Mouse (Mus musculus): Measurements from ENCODE around the gene Tshr.
A peak's percentile ranks its signal among the peaks of the same experiment; 100 is the strongest.
"Not testable (repeated sequence)": the region's sequence is repeated elsewhere in the genome, so short reads cannot be mapped to it uniquely, and the experiment has no call there.

Gene Tshr

DNA sequence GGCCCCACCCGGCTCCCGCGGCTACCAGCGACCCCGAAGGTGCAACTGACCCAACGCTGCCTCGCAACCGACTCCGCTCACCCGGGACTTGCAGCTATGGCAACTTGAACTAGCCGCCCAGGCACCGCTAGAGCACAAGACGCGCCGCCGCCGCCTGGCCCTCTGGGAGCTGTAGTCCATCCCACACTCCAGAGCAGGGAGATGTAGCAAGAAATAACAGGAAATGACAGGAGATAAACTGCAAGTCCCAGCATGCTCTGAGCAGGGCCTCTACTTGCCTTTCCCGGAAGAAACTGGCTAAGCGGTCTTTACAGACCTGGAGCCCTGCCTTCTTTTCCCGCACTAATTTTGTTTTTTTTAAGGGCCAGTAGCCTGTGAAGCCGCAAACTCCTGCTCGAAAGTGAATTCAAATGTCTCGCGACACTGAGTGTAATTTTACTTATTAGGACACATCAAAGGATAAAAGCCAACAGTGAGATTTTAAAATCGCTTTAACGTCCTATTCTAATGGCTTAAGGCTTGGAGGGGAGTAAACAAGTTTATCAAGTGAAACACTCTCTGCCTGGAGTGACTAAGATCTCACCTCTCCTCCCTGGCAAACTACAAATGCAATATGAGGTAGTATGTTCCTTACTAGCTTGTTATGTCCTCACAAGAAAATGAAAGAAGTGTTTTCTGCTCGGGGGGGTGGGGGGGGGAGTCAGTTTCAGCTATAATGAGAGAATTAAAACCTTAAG, at the start of gene Tshr, which contains the start of gene Cep128:
Gene Tshr (plus strand): TSS at position 283 of the 737 bp plus-strand sequence.
Gene Cep128 (minus strand): TSS at position 129 of the 737 bp plus-strand sequence.
- peak; percentile 99 for DNase-seq

DNA sequence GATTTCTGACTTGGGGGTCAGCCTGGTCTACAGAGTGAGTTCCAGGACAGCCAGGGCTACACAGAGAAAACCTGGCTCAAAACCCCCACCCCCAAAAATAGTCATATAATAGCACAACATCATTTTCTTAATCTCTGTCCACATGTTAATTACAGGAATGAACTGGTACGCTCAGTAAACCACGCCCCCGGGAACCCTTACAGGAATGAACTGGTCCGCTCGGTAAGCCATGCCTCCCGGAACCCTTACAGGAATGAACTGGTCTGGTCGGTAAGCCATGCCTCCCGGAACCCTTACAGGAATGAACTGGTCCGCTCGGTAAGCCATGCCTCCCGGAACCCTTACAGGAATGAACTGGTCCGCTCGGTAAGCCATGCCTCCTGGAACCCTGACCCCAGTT, 45.7 kb upstream of the Tshr start:
- DNase-seq, result not testable (repeated sequence)

- no peak for DNase-seq
These were observed 30.6 kb upstream of the Tshr start for GRCm38 (mm10) chr12:91353783-91354182.

DNA sequence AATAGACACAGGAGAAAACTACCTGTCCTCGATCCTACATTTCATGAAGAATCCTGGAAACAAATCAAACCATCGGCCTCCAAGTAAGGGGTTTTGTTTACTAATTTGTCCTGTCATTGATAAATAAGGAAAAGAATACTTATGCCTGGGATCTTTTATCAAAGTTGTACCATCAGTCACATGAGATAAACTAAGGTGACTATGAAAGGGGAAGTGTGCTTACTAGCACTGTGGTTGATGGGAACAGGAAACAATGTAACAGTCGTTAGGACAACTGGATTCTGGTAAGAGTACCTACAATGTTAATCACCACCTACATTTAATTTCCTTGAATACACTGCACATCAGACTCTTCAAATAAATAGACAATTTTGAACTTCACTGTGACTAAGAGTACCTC, 15.2 kb upstream of the Tshr start:
- DNase-seq, result no peak

DNA sequence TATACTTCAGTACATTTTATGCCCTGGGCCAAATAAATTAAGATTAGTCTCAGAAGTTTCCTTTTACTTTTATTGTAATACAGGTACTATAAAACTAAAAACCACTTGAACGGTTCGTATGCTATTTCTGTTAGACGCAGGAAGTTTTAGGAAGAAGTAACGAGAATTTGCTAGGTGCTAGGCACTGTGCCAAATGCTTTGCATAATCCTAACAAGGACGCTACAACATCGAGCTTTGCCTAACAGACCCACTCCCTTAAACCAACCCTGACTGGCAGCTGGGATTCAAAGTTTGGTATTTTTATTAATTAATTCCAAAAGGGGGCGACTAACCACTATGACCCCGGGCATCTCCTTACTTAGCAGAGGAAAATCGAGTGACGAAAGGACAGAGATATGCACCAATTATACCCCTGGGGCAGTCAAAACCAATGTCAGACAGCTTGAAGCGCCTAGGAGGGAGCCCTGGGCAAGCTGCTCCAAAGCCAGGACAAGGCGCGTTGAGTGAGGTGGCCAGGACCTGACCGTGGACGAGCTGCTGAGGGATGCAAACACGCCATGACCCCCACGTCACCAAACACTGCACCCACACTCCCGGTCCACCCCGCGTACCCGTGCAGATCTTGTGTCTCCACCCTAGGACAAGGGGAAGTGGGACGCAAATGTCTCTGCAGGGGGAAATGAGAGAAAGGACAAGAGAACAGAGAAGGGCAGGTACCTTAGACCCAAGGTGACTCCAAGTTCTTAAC, 673 bp upstream of the Tshr start:
- DNase-seq, result no peak

DNA sequence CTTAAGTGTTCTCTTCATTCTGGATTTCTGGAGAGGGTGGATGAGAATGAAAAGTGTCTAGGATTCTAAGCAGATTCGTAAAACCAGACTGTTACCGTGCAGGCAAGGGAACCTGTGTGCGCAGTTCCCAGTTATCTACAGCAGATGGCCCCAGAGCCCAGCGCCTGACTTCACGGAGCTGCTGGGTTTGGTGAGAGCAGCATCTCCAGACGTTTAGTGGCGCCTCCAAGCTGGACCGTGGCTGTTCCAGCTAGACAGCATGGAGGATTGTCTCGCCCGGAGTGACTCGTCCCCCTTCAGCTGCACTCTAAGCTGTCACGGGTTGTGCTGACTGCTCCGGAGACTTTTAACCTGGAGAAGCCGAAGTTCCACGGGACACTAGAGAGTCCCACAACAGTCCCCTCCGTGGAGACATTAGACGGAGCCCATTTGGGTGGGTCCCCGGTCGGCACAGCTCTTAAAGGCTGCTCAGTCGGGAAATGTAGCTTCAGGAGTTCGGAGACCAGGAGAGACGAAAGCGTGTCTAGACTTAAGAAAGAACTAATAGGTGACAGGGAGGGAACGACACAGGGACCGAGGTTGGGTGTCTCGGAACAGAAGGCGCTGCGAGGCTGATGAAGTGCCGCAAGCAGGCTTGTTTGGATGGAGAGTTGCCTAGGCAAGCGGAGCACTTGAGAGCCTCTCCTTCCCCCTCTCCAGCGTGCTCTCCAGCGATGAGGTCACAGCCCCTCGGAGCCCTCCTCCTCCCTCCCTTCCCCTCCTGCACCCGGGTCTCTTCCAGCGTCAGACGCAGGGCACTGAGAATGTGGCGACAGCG, 16.1 kb downstream of the Tshr start:
- peak; percentile 89 for DNase-seq

DNA sequence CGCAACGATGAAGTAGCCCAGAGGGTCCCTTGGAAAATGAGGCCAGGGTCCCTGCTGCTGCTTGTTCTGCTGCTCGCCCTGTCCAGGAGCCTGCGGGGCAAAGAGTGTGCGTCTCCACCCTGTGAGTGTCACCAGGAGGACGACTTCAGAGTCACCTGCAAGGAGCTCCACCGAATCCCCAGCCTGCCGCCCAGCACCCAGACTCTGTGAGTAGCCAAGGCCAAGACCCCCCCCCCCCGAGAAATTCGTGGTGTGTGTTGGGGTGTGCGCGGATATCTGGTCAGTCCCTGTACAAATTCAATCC, 16.6 kb downstream of the Tshr start:
- peak; percentile 78 for DNase-seq

- DNase-seq, result peak; percentile 21
These were observed 25.9 kb downstream of the Tshr start for GRCm38 (mm10) chr12:91410306-91410705.

DNA sequence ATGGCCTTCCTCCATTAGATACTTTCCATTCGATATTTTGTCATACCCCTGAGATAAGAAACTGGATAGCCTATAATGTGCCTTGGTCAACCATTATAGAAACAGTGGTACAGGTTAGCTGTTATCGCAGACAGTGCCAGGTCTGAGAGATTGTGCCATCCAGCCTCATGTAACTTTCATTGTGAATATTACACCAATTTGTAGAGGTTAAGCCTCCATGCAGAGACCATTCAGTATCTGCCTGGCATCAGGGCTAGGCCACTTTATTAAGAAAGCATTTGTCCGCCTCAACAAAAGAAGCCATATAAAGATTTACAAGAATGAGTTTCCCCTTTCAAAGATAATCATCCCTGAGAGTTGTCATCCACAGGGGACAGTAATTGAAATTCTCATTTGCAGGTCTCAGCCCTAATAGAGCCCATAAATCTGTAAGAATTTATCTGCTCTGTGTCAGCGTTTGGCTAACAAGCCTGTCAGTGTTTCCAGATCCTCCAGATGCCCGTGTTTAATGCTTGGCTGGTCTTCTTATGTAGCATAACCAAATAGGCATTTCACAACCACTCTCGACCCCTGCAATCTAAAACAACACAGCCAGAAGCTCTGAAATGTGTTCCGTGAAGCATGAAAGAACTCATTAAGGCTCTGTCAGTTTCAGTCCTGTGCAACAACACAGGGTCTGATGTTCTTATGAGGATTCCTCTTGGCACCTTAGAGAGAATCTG, 28.3 kb downstream of the Tshr start:
- peak; percentile 35 for DNase-seq

DNA sequence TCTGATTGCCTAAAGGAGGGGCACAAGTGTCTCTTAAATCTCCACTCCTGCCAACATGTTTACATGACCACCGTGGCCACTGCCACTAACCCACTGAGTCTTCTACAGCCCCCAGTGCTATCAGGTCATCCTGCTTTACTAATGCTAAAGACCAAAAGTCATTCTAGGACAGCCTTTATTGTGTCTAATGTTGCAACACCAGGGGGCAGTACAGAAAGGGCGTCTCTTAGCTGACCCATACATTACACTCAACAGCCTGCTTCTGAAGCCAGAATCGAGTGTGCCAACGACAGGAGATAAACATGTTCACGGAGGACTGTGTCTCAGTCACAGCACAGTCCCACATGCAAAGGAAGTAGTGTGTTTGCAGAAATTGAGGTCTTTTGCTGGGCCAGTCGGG, 30.7 kb downstream of the Tshr start:
- DNase-seq, result peak; percentile 27

DNA sequence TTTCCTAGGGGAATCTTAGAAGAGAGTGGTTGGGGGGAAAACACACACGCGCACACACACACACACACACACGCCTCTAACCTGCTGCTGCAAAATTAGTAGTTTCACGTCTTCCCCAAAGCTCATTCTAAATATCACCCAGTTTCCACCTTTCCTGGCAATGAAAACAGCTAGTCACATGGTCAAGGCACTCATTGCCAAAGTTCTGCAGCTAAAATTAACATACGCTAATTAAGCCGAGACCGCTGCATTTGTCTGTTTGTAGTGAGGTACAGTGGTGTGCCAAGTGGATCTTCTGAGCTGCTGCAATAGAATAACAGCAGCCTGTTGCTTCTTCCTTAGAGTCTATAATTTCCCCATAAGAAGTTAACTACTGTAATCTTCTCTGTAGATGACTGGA, 32.5 kb downstream of the Tshr start:
- peak; percentile 19 for DNase-seq

- DNase-seq, result peak; percentile 11
These were observed 34.4 kb downstream of the Tshr start for GRCm38 (mm10) chr12:91418791-91419190.

GRCm38 (mm10) chr12:91421272-91421671, 36.9 kb downstream of the Tshr start:
- peak; percentile 70 for DNase-seq

DNA sequence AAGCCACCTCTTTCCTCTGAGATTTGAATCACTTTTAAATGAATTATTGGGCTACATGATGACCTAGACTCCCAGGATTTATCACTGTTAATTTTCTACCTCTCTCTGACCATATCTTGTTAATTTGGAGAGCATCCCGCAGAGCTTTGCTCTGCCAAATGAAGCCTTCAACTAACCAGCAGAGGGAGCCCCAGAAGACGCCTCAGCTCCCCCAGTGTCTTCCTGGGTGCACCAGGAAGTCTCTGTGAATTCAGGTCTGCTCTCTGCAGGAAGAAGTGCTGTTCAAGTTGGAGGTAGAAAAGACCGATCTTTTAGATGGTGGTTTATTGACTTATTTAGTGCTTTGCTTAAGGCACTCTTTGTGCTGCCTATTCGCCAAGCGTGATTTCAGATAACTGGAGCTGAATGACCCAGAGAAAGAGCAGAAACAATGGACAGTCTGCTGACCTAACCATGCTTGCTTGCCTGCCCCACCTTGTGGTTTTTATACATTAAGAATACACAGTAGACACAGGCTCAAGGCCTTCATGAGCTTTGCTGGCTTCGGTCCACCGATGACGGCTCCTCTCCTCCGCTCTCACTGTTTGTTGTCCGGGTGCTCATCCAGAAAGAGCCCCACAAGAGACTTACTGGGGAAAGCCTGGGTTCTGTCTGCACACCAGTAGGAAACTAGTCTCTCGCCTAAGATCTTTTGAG, 38.9 kb downstream of the Tshr start:
- peak; percentile 45 for DNase-seq

- no peak for DNase-seq
These were observed 42.1 kb downstream of the Tshr start for GRCm38 (mm10) chr12:91426499-91426898.

DNA sequence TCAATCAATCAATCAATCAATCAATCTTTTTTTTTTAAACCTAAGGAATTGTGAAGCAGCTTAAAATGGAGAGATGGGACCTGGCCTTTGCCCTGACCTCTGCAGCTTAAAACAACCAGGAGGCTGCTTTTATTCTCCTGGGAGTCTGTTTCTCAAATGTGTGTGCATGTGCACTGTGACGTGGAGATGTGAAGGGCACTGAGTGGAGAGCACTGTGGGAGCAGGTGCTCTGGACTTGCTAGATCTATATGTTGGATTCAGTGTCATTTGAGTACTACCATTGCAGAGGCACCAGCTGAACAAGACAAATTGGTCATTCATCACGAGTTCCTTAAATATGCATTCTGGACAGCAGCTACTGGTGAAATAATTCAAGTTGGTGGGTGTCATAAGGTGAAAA, 42.8 kb downstream of the Tshr start:
- DNase-seq, result peak; percentile 64

DNA sequence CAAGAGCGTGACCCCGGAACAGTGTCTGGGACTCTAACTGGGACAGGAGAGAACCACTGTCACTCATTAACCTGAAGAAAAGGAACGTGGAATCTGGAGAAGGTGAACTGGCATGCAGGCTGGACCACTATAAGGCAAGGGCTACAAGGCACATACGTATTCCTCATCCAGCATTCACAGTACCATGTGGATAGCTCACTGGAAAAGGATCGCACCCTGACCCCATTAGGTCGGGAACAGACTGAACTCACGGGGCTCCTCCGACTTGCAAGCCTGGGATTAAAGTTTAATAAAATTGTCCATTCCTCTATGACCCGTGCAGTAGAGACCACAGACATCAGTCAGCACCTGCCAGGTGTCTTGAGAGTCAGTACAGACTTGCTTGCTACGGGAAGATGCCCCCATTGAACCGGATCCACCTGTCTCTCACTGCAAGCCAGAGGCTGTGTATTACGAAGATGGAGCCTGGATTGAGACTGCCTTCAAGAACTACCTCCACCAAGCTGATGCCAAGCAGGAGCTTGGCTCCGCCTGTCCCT, 97.9 kb downstream of the Tshr start:
- DNase-seq, result peak; percentile 77

DNA sequence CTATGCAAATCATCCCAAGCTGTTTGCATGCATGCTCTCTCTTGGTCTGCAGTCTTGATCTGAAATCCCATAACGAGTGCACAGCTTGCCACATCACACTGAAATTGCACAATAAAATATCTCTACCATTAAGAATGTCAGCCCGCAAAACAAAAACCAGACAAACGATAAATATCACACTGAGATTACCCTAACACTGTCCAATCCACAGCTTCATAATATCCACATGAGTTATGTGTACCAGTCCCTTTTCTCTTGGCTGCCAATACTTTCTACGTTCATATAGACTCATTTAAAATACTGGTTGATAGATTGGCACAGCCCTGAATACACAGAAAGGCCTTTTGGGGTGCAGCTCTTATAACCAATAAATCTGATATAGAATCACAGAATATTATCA, 102.0 kb downstream of the Tshr start:
- no peak for DNase-seq

DNA sequence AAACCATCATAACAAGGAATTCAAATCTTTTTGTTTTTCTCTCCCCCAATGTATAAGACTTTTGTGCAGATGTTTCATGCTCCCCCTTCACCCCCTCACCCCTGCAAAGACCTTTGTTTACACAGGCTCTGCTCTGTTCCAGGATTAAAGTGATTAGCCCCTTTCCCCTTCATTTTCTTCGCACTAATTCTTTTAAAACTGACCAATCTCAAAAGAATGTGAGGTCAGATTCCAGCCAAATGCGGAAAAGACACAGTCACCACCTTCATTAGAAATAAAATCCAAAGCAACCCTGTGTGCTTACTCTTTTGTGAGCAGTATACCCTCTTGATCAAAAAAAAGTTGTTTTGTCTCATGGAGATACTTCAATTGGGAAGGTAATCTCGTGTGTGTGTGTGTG, 104.0 kb downstream of the Tshr start:
- DNase-seq, result no peak

DNA sequence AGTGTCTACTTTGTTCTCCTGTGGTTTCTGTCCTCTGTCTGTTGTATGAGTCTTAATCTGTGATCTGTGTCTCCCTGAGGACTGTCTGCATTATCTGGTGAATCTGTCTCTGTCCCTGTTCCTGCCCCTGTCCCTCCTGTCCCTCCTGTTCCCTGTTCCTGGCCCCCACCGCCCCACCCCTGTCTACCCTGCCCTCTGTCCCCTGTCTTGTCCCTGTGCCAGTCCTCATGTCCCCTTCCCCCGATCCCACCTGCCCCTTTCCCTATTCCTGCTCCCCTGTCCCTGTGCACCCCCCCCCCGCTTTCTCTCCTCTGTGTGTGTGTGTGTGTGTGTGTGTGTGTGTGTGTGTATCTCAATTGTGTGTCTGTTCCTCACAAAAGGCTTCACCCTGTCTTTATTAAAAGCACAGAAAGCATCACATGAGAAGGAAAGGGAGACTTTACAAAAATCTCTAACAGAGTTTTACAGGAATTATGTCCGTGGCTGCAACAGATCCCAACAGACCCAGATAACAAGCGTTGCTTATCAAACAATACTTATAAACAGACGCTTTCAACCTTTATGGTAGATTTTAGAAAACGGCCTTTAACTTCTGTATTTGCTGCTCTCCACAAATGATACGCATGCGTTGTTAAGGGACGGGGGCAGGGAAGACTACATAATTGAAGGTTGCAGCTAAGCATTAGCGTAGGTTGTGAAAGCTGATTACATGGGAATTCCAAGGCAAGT, 111.3 kb downstream of the Tshr start:
- no peak for DNase-seq

DNA sequence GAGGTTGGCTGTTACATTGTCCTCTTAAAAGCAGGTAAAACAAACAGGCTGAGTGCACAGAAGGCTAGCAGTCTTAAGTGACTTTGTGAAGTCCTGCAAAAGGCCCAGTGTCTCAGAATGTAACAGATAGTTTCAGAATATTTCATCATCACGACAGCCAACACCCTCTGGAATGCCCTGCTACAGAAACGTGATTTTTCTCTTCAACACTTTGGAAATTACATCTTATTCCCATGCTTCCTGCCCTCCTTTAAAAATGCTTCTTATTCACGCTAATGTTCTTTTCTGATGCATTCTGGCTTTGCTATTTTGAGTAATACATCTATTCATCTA, 111.8 kb downstream of the Tshr start:
- DNase-seq, result no peak

Measured in heart, adult 11 months (tissue).